Mouse (Mus musculus) activated CD4-positive, CD25-positive, alpha-beta regulatory T cell, adult 4 months (primary cell): Measurements from ENCODE around the gene Socs7. TPM values are rescaled to one million over a fixed set of nuclear protein-coding genes. Genes with fewer than 3 reads are reported as not detected.

ENCODE experiments used
- polyA plus RNA-seq, 2 experiments: library from polyadenylated mRNA; unstranded; fragments of 100-300 nt; shearing (Covaris generic); gene quantifications; one replicate each; pipeline ENCODE4 v1.2.1; 2017

Socs7 gene
- polyA plus RNA-seq, 2 experiments from 2014 or later: 6.1 to 7.8 TPM

Other genes with a start within 250 kb of the Socs7 start
- gene Tbx21, start 247.2 kb upstream of the Socs7 start, polyA plus RNA-seq: 1 to 10 TPM; 4.5 to 5.6 TPM
- under 1 TPM in 1 of 2 experiments, not detected in 1; 0.37 TPM for gene Tbkbp1, start 211.1 kb upstream of the Socs7 start, polyA plus RNA-seq
- gene Kpnb1, start 174.7 kb upstream of the Socs7 start, polyA plus RNA-seq: 10 to 100 TPM; 28.8 to 40.6 TPM
- 10 to 100 TPM; 36.1 to 43.0 TPM for gene Npepps, start 81.9 kb upstream of the Socs7 start, polyA plus RNA-seq
- gene Mrpl45, start 46.8 kb upstream of the Socs7 start, polyA plus RNA-seq: 10 to 100 TPM; 44.6 to 48.7 TPM
- gene Gpr179, start 10.5 kb upstream of the Socs7 start, polyA plus RNA-seq: under 1 TPM; 0.11 to 0.45 TPM
- not detected for gene Arhgap23, start 53.0 kb downstream of the Socs7 start, polyA plus RNA-seq
- gene 4933428G20Rik, start 137.8 kb downstream of the Socs7 start, polyA plus RNA-seq: not detected
- gene Srcin1, start 213.6 kb downstream of the Socs7 start, polyA plus RNA-seq: not detected